Mouse (Mus musculus): ENCODE data around the gene Nle1.
"Not testable (repeated sequence)": the region's sequence is repeated elsewhere in the genome, so short reads cannot be mapped to it uniquely, and the experiment has no call there.

Nle1 gene

GRCm38 (mm10) chr11:82907651-82908607, at the start of gene Nle1:
Gene Nle1, minus strand, starts transcription at chr11:82908411.
- DNase-seq (ENCODE audit: low read depth, low spot score): peak; percentile 92

GRCm38 (mm10) chr11:82956925-82957324, 48.7 kb upstream of the Nle1 start:
- DNase-seq (ENCODE audit: low read depth, low spot score): no peak

GRCm38 (mm10) chr11:82954631-82955030, 46.4 kb upstream of the Nle1 start:
- DNase-seq (ENCODE audit: low read depth, low spot score): no peak

GRCm38 (mm10) chr11:82952612-82953542, 44.7 kb upstream of the Nle1 start:
- DNase-seq (ENCODE audit: low read depth, low spot score): no peak

GRCm38 (mm10) chr11:82951865-82952611, 43.8 kb upstream of the Nle1 start:
- DNase-seq (ENCODE audit: low read depth, low spot score): peak; percentile 33

GRCm38 (mm10) chr11:82950736-82951481, 42.7 kb upstream of the Nle1 start, which contains the start of gene Slfn5:
Gene Slfn5, plus strand, starts transcription at chr11:82951349.
- no peak for DNase-seq (ENCODE audit: low read depth, low spot score)

- no peak for DNase-seq (ENCODE audit: low read depth, low spot score)
These were observed 40.8 kb upstream of the Nle1 start for GRCm38 (mm10) chr11:82949036-82949435.

- peak; percentile 47 for DNase-seq (ENCODE audit: low read depth, low spot score)
These were observed 39.2 kb upstream of the Nle1 start for GRCm38 (mm10) chr11:82947457-82947856.

- no peak for DNase-seq (ENCODE audit: low read depth, low spot score)
These were observed 37.4 kb upstream of the Nle1 start for GRCm38 (mm10) chr11:82945636-82946035.

- no peak for DNase-seq (ENCODE audit: low read depth, low spot score)
These were observed 35.1 kb upstream of the Nle1 start for GRCm38 (mm10) chr11:82943336-82943735.

GRCm38 (mm10) chr11:82933186-82933585, 25.0 kb upstream of the Nle1 start:
- DNase-seq (ENCODE audit: low read depth, low spot score): no peak

- DNase-seq (ENCODE audit: low read depth, low spot score): not testable (repeated sequence)
These were observed 23.6 kb upstream of the Nle1 start for GRCm38 (mm10) chr11:82931671-82932450.

GRCm38 (mm10) chr11:82931161-82931560, 22.9 kb upstream of the Nle1 start:
- DNase-seq (ENCODE audit: low read depth, low spot score): not testable (repeated sequence)

GRCm38 (mm10) chr11:82930391-82930955, 22.3 kb upstream of the Nle1 start:
- peak; percentile 66 for DNase-seq (ENCODE audit: low read depth, low spot score)

GRCm38 (mm10) chr11:82929633-82929950, 21.4 kb upstream of the Nle1 start:
- no peak for DNase-seq (ENCODE audit: low read depth, low spot score)

- no peak for DNase-seq (ENCODE audit: low read depth, low spot score)
These were observed 20.9 kb upstream of the Nle1 start for GRCm38 (mm10) chr11:82928897-82929632.

GRCm38 (mm10) chr11:82923910-82924309, 15.7 kb upstream of the Nle1 start:
- not testable (repeated sequence) for DNase-seq (ENCODE audit: low read depth, low spot score)

GRCm38 (mm10) chr11:82921691-82922090, 13.5 kb upstream of the Nle1 start:
- DNase-seq (ENCODE audit: low read depth, low spot score): no peak

- no peak for DNase-seq (ENCODE audit: low read depth, low spot score)
These were observed 12.6 kb upstream of the Nle1 start for GRCm38 (mm10) chr11:82920768-82921167.

Measured in R1 (cell line).